In genomic region chrX:18467690-18468089, GRCm38 (mm10) we compare ENCODE assay signal across 27 mouse cellular contexts. TPM values are rescaled to one million over a fixed set of nuclear protein-coding genes. Genes with fewer than 3 reads are reported as not detected.
"Had no signal": no experiment of that assay in that cellular context is flagged by ENCODE, and none has a peak within 500 bp of the region (broad histone marks: within the 10 kb centered on the region; RNA-seq: fewer than 3 reads in every experiment).

No protein-coding gene starts in this region.

- H3K4me3 ChIP-seq: gastrocnemius, adult 2 months; heart, adult 2 months; heart, embryonic 13.5 days; heart, embryonic 15.5 days; hindbrain, embryonic 10.5 days; hindbrain, embryonic 12.5 days; intestine, embryonic 15.5 days; limb, embryonic 10.5 days; limb, embryonic 12.5 days; liver, embryonic 13.5 days had no signal

- DNase-seq: gastrocnemius, adult 2 months; gastrocnemius, postnatal 10 days; gastrocnemius, postnatal 25 days; heart, adult 11 months; heart, adult 2 months; heart, postnatal 14 days; heart, postnatal 36 days; kidney, adult 11 months; kidney, adult 2 months; kidney, postnatal 10 days; kidney, postnatal 25 days; layer of hippocampus, adult 9-11 months; layer of hippocampus, postnatal 36 days; liver; liver, embryonic 13.5 days had no signal

- H3K9ac ChIP-seq: heart, embryonic 13.5 days; heart, embryonic 15.5 days; hindbrain, embryonic 12.5 days; hindbrain, embryonic 14.5 days; intestine, embryonic 15.5 days; limb, embryonic 12.5 days; liver, embryonic 13.5 days had no signal

- H3K36me3 ChIP-seq: heart, embryonic 13.5 days; heart, embryonic 15.5 days; hindbrain, embryonic 10.5 days; hindbrain, embryonic 12.5 days; intestine, embryonic 15.5 days; limb, embryonic 10.5 days; limb, embryonic 12.5 days; liver, embryonic 13.5 days had no signal

- H3K4me1 ChIP-seq: heart, embryonic 13.5 days; heart, embryonic 15.5 days; hindbrain, embryonic 10.5 days; hindbrain, embryonic 12.5 days; intestine, embryonic 15.5 days; limb, embryonic 10.5 days; limb, embryonic 12.5 days; liver, embryonic 13.5 days had no signal

- H3K27ac ChIP-seq: gastrocnemius, adult 2 months; heart, adult 2 months; heart, embryonic 13.5 days; heart, embryonic 15.5 days; hindbrain, embryonic 10.5 days; hindbrain, embryonic 12.5 days; hindbrain, embryonic 14.5 days; intestine, embryonic 15.5 days; limb, embryonic 10.5 days; limb, embryonic 12.5 days; liver, embryonic 13.5 days had no signal

- H3K9me3 ChIP-seq: heart, embryonic 13.5 days; heart, embryonic 15.5 days; hindbrain, embryonic 10.5 days; hindbrain, embryonic 12.5 days; intestine, embryonic 15.5 days; limb, embryonic 10.5 days; limb, embryonic 12.5 days; liver, embryonic 13.5 days had no signal

- H3K4me2 ChIP-seq: heart, embryonic 11.5 days; heart, embryonic 13.5 days; heart, embryonic 15.5 days; hindbrain, embryonic 12.5 days; hindbrain, embryonic 14.5 days; intestine, embryonic 15.5 days; limb, embryonic 12.5 days; liver, embryonic 11.5 days; liver, embryonic 13.5 days had no signal

- H3K27me3 ChIP-seq: heart, embryonic 13.5 days; heart, embryonic 15.5 days; hindbrain, embryonic 12.5 days; intestine, embryonic 15.5 days; limb, embryonic 12.5 days; liver, embryonic 13.5 days had no signal

- ATAC-seq: hindbrain, embryonic 16.5 days; inflammation-experienced regulatory T-cells, adult 6 months; intestine, embryonic 15.5 days had no signal

RNA-seq across cellular contexts. Expression of gene 4930578C19Rik, which starts 6.5 kb away (rescaled TPM):
- polyA plus RNA-seq: inflammation-experienced regulatory T-cells, adult 6 months; liver, embryonic 11.5 days; liver, embryonic 13.5 days had no signal
